Mouse (Mus musculus) left cerebral cortex, postnatal 10 days (tissue): ENCODE measurements around the gene Nos1. TPM values are rescaled to one million over a fixed set of nuclear protein-coding genes. Genes with fewer than 3 reads are reported as not detected.
"Not testable (repeated sequence)": the region's sequence is repeated elsewhere in the genome, so short reads cannot be mapped to it uniquely, and the experiment has no call there.

Experiments
- DNase-seq, 2 experiments: peaks; one replicate each; pipeline ENCODE4 v3.0.0; 2021 to 2022; ENCODE audit warnings: low spot score in 2 of 2, mixed read lengths in 1 of 2; ENCODE audit errors: extremely low spot score in 1 of 2
- intact Hi-C: fragments of 180-260 bp; cut with DNase I; formaldehyde crosslinking; loops from one replicate; pipeline ENCODE4 v1.15.1; 2025
- total RNA-seq, 2 experiments: library from RNA; stranded (reverse); gene quantifications; 2 replicates each; pipeline ENCODE4 v1.2.3; 2021

Gene Nos1
- total RNA-seq, 2 experiments from 2014 or later: 24.0 to 24.3 TPM

DNA sequence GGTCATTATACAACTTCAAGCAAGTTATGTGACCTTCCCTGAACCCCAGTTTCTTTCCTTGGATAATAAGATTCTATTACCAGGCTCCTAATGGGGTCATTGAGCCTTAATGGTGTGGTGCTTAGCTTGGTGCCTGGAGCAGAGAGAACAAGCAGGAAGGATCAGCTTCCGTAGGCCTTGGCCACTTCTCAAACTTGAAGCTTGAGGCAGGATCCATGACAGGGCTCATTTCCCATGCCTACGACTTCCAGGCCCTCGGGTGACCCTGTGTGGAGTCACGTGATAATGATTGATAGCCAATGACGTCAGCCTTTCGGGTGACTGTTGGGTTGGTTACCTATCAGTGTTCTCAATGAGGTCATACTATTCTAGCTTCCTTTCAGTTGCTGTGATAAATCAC, 46.5 kb downstream of the Nos1 start:
- intact Hi-C loops: no loop called here

DNA sequence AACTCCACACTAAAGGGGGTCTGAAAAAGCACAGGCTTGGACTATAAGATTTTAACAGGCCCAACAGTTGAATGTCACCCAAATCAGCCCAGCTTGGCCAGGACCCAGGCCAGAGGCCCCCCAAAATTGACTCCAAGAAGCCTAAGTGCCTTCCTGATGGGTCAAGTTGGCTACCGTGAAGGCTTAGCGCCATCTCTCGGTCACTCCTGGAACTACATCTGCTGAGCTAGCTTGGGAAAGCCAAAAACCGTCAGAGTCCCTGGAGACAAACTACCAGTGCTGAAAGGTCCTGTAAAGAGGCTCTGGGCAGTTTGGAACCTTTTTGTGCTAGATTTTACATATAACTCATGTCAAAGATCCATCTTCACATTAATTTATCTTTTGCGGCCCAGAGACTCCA, 56.1 kb downstream of the Nos1 start:
- intact Hi-C loops: loop anchor here (2.0 to 5.0 kb wide), 2 partner anchors 225 to 322 kb away; no protein-coding TSS in a partner anchor
- peak; percentile 52 to 71 for DNase-seq

More for the DNA sequence above, 46.5 kb downstream of the Nos1 start:
- DNase-seq: no peak

DNA sequence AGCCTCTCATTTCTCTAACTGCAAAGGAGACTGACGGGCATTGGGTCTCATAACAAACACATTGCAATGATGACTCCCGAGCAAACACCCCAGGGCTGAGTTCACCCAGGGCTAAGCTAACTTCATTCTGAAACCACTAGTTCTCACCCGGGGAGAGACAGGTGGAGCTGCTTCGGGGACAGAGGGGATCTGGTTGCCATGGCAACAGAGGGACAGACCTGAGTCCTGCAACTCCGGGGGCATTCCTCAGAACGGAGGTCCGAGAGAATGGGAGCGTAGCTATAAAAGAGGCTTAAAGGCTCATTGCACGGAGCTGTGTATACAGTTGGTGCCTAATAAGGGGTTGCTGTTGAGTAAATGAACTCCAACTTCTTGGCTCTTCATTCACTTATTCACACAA, 56.9 kb downstream of the Nos1 start:
- intact Hi-C loops: loop anchor here (2.0 to 5.0 kb wide), 2 partner anchors 225 to 323 kb away; no protein-coding TSS in a partner anchor
- no peak for DNase-seq

DNA sequence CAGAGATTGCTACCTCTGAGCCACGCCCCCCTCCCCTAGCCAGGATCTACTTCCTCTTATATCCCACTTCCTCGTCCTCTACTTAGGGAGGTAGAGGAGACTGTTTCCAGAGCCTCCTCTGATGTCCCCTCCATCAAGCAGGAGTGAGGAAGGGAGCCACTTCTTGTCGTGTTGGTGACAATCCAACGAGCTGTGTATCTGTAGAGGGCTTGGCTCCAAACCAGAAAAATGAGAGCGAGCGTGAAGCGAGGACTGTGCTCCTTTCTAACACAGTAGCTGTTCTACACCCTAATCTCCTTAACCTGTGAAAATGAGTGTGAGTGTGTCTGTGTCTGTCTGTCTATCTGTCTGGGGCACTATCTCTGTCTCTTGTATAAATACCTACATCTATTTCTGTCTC, 58.7 kb downstream of the Nos1 start:
- intact Hi-C loops: loop anchor here (5.0 kb wide), 1 partner anchor 227 kb away; no protein-coding TSS in a partner anchor
- DNase-seq: no peak

DNA sequence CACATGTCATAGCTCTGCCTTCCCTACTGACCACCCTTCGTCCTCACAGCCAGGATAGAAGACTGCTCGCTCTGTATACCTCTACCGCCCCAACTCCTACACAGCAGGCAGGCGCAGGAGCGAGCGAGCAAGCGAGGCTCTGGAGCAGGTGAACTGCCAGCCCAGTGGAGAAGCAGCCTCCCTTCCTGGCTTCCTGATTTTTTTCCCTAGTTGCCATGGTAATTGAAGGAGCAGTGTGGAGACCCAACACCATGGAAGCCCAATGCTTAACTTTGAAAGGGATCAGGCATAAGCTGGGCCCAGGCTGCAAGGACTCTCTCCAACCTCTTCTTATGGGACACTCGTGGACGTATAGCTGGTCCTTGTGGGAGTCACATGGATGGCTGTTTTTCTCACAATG, 59.4 kb downstream of the Nos1 start:
- no peak for DNase-seq
- intact Hi-C loops: loop anchor here (5.0 kb wide), 1 partner anchor 97 kb away; no protein-coding TSS in a partner anchor

DNA sequence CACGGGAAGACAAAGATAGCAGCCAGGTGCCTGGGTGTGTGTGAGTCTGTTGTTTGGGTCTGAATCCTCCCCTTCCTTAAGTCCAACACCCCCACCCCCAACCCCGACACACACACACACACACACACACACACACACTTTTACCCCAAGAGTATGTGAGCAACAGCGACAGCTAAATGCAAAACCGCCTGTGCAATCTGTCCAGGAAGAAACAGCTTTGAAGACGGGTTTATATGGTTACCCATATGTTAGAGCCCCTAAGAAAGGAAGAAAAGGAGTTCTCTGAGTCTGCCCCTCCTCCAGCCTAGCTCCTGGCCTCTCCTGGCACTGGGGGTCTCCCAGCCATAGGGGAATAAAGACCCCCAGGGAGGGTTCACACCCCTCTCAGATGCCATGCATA, 60.2 kb downstream of the Nos1 start:
- intact Hi-C loops: loop anchor here (5.0 kb wide), 1 partner anchor 96 kb away; no protein-coding TSS in a partner anchor
- peak; percentile 32 to 37 for DNase-seq

DNA sequence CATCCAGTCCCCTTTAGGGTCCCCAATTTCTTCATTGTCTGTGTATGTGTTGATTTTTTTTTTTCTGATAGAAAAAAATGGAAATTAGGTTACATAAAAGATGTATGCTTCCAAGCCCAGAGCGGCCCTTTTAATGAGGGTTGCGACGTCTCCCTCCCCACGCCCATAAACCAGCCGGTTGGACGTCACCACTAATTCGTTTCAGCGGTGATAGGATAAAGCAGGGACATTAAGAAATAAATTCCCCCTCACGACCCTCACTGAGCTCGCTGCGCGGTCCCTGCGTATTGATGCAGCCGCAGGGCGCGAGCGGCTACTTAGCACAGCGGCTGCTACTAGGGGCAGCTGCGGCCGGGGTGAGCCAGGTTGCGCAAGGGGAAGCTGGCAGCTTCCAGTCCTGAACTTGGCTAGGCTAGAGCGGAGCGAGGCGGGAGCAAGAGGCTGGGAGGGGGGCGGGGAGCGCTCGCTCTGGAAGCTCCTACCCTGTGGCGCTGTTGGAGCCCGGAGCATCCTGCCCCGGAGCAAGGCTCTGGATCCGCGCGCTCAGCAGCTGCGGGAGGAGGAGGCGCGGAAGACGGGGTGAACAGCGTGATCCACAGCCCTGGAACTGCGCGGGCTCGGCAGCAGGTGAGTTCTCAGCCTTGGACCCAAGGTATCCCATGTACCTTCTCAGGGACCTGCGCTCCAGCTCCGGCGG, 61.0 kb downstream of the Nos1 start:
- peak in 1 of 2 experiments; percentile 46 for DNase-seq
- intact Hi-C loops: loop anchor here (5.0 kb wide), 1 partner anchor 96 kb away; no protein-coding TSS in a partner anchor

DNA sequence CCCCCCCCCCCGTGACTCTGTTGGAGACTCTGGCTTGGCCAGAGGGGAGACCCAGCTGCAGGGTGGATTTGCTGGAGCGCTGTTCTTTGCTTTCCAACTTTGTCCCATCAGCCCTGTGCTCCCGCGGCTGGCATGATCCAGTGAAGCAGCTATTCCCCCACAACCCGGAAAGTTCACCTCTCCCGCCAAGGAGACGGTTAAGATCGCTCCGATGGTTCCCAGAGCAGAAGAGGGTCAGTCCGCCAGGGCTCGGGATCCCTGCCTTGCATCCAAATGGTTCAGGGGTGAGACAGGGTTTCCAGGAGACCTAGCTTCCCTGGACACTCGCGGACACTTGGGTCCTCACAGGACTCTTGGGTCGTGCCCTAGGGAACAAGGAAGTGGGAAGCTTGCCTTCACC, 61.9 kb downstream of the Nos1 start:
- intact Hi-C loops: loop anchor here (5.0 kb wide), 1 partner anchor 95 kb away; no protein-coding TSS in a partner anchor
- DNase-seq: no peak

DNA sequence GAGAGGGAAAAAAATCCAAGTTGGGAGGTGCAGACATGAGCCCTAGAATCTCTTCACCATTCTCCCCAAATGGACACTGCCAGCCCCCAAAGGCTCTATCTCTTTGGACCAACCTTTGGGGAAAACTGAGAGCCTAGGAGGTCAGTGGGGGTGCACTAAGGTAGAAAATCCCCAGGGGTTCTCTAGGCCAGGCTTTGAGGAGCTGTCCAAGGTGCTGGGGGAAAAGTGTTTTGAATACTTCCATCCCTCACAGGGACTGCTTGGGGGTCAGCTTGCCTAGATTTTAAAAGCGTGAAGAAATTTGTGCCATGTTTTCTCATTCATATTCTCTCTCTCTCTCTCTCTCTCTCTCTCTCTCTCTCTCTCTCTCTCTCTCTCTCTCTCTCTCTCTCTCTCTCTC, 63.8 kb downstream of the Nos1 start:
- intact Hi-C loops: loop anchor here (5.0 kb wide), 1 partner anchor 93 kb away; no protein-coding TSS in a partner anchor
- no peak for DNase-seq

DNA sequence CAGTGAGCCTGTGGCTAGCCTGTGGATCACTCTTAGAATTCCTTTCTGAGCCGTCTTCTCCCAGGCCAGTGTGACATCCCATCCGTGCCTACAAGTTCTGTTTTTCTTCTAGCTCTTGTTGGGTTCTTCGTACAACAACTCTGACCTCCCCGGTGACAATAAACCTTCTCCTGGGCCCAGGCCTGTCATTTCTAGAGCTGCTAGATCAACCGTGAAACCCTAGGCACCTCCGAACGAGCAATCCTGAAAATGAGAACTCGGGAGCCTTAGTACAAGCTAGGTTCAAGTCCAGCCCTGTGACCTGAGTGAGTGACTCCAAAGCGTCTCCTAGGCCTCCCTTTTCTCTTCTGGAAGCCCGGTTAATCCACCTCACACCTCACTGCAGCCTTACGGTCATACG, 69.6 kb downstream of the Nos1 start:
- intact Hi-C loops: no loop called here
- no peak for DNase-seq

DNA sequence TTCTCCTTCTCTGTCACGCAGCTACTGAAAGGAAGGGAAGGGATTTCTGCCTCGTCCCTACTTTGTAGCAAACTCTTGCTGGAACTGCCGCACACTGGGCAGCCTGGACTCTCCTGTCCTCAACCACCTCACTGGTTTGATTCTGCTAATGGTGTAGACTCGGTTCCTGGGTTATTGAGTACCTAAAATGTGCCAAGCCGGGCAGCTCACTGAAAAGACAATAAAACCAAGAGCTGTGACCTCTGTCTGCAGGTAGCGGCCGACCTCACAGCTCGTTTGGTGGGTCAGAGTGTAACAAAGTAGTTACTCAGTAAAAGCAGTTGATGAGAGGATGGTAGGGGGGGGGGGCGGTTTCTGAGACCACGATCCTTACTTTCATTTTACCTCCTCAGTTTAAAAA, 72.9 kb downstream of the Nos1 start:
- DNase-seq: no peak
- intact Hi-C loops: no loop called here

DNA sequence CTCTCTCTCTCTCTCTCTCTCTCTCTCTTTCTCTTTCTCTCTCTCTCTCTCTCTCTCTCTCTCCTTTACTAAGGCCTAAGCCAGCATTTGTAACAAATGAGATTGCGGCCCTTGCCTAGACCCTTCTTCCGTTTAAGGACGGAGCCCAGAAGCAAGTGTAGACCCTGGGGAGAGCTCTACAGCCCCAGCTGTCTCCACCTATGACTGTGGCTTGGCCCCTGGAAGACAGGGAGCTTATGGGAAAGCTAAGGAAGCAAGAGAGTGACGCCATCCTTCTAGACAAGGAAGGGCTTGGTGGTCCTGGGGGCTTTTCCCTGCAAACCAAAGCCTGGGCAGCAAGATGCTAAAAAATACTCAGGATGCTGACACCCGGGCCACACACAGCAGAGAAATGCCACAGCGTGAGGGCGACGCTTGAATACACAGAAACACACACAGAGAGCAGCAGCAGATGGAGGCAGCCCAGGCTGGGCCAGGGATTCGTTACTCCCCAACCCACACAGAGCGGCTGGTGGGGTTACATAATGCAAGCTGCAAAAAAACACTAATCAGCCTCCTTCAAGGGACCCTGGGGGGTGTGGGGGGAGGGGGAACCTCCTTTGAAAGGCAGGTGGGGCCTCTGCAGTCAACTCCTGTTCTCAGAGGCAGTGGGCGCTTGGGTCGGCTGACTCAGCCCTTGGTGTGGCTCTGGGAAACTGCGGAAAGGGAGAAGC, 83.9 kb downstream of the Nos1 start:
- intact Hi-C loops: no loop called here
- peak in 1 of 2 experiments; percentile 56 for DNase-seq

DNA sequence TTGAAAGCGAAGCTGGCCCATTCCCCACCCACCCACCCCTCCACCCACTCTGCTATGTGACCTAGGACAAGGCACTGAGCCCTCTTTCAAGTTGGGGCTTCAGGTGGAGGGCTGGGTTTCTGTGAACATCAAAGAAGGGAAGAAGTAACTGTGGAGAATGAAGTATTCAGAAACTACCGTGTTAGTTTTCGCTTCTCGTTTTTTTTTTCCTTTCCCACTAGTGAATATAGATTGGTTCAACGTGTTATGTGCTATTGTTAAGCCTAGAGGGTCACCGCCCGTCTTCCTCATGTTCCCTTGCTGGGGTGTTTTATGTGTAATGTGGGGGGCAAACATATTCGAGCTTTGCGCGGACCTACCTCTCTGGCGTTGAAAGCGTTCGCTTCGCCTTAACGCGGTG, 85.0 kb downstream of the Nos1 start:
- intact Hi-C loops: no loop called here
- DNase-seq: no peak

DNA sequence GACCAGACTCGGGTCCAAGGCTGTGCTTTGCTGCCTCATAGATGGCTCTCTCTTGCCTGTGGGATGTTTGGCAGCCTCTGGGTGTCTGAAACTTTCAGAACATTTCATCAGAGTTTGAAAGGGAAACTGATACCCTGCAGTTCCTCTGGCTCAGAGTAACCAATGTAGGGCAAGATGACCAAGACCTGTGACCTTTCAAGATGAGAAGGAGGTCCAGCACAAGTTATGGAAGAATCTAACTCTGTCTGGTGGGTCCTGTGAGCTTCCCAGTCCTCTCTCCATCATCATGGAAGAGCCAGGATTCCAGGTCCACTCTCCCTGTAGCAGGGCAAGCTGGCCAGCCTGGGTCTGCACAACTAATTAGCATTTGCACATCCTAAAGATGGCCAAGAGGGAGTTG, 90.8 kb downstream of the Nos1 start:
- intact Hi-C loops: no loop called here
- no peak for DNase-seq

DNA sequence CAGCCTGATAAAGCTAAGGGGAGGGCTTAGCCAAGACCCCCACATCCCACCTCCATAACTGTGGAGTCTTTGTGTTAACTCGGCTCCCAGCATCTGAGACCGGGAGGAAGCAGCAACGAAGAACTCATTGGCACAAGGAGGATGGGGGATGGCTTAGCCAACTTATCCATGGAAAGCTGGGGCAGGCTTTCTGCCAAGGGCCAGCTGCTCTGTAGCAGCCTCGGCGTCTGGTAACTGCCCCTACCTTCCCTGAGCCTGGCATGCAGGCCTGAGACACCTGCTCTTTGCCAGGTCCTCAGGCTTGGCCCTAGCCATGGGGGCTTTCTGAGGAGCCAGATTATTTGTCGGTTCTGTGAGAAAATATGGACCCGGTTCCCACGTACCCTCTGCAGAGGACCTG, 93.0 kb downstream of the Nos1 start:
- intact Hi-C loops: no loop called here
- no peak for DNase-seq

DNA sequence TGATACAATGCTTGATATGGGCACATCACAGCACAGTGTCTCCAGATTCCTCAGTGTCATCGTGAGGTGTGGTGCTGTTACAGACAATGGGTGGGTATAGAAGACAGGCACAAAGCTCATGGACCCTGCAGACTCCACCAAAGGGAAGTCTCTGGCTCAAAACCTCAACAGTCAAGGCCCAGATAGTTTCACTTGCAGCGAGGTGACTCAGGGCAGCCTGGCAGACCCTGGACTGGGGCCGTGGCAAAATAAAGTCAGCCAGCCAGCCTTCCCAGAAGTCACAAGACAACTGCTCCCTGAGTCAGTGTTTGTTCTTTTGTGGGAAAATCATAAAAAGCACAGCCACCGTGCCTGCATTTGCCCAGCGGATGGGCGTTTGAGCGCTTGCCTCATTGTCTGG, 93.4 kb downstream of the Nos1 start:
- intact Hi-C loops: no loop called here
- no peak for DNase-seq

DNA sequence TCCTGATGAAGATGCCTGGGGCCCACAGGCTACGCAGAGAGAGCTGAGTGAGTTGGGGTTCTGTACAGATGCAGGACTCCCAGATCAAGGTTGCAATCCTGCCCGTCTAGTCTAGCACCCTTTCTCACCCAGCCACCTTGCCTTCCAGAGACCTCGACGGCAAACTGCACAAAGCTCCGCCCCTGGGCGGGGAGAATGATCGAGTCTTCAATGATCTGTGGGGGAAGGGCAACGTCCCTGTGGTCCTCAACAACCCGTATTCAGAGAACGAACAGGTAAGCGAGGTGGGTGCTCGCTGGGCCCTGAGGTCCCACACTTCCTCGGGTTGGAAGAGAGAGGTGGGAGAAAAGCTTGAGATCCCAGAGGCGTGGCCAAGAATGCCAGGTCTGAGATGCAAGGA, 98.3 kb downstream of the Nos1 start:
- DNase-seq: no peak
- intact Hi-C loops: no loop called here

DNA sequence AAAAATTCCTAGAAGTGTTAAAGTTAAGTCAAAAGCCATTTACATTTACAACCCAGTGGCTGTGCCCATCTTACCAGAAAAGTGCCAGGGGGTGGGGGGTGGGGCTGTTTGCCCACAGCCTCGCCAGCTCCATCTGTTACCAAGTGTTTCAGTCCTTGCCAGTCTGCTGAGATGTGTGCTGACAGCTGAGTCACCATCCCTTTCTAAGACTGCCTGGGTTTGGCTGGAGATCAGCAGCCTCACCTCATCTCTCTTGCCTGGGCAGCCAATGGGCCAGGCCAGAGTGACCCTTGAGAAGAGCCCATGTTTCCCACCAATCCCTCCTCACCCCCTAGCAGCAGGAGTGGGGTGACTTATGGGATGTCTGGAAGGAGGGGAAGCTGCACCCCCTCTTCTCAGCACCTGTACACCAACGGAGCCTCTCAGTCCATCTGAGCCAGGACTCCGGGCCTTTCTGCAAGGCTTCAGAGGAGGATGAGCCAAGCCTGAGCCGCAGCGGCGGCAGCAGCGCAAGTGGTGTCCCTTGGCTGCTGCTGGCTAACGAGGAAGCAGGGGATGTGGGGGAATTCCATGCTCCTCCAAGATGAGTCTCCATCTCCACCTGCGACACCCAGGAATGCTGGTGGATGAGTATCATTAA, 100.2 kb downstream of the Nos1 start:
- DNase-seq: no peak
- intact Hi-C loops: no loop called here

DNA sequence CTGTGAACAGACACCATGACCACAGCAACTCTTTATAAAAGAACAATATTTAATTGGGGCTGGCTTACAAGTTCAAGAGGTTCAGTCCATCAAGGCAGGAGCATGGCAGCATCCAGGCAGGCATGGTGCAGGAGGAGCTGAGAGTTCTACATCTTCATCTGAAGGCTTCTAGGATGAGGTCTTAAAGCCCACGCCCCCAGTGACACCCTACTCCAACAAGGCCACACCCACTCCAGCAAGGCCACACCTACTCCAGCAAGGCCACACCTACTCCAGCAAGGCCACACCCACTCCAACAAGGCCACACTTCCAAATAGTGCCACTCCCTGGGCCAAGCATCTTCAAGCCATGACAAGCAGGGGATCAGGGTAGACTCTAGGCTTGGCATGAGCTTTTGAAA, 101.6 kb downstream of the Nos1 start:
- intact Hi-C loops, DNase-seq: not testable (repeated sequence)

DNA sequence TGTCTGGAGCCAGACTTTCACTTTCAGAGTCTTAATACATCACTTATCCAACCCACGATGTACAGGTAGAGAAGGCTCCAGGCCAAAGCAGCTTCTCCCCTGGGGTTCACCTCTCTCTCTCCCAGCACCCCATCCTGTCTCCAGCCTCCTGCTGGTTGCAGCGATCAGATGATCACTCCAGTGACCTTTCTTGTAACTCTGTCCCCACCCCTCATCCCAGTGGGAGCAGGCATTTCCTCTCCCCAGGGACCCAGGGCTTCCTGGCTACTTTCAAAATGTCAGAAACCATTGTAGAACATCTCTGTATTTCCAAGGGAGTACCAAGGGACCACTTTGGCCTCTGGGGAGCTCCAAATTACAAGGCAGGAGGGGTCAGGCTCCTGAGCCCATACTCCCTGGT, 104.2 kb downstream of the Nos1 start:
- DNase-seq: peak in 1 of 2 experiments; percentile 45
- intact Hi-C loops: no loop called here
